ENCODE assay signal across 9 mouse cellular contexts in genomic region chr11:23679044-23679642, GRCm38 (mm10). TPM values are rescaled to one million over a fixed set of nuclear protein-coding genes. Genes with fewer than 3 reads are reported as not detected.
DNase-seq lines count a peak whose midpoint lies in the region; ATAC-seq lines count a peak whose summit lies in the region.
"Had no signal": no experiment of that assay in that cellular context is flagged by ENCODE, and none has a peak within 500 bp of the region (broad histone marks: within the 10 kb centered on the region; RNA-seq: fewer than 3 reads in every experiment).

No protein-coding gene starts in this region.

- peak; percentile 19 for DNase-seq in 3134 (ENCODE audit: extremely low read depth, insufficient read length, low spot score)
- DNase-seq in ES-CJ7 (ENCODE audit: low read depth, low spot score) = peak; percentile 74
- peak; percentile 10 for DNase-seq in cerebellum, adult 11-12 months
- DNase-seq in frontal cortex, postnatal 25 days (ENCODE audit: low spot score in 2 of 2) = peak; percentile 35 to 59
- peak; percentile 36 for DNase-seq in liver, embryonic 11.5 days (ENCODE audit: low spot score)
- DNase-seq in neural tube, embryonic 10.5 days (ENCODE audit: extremely low spot score, low spot score) = peak; percentile 63
- peak; percentile 68 for DNase-seq in thymus, postnatal 14 days

- no peaks in the 10 kb centered on the region for H3K4me1 ChIP-seq in kidney, embryonic 16.5 days (ENCODE audit: insufficient read depth, low read length)
- no peaks in the 10 kb centered on the region for H3K4me1 ChIP-seq in liver, embryonic 11.5 days (replicated peaks; ENCODE audit: control insufficient read depth, insufficient read depth, low read length)
- H3K4me1 ChIP-seq: stomach, embryonic 15.5 days had no signal

- no peak overlapping the region for H3K27ac ChIP-seq in kidney, embryonic 16.5 days (ENCODE audit: low read length)
- no peak overlapping the region for H3K27ac ChIP-seq in liver, embryonic 11.5 days (ENCODE audit: low read depth, low read length)
- H3K27ac ChIP-seq: stomach, embryonic 15.5 days had no signal

- 0 out of 2 replicates have a peak, but pooled peaks have one; percentile 31 for ATAC-seq in kidney, embryonic 16.5 days (ENCODE audit: low FRiP score, low TSS enrichment)
- ATAC-seq in liver, embryonic 11.5 days (replicated peaks; ENCODE audit: low FRiP score) = peak; percentile 29; the same call in 1 of the 2 replicates

- no peaks in the 10 kb centered on the region for H3K27me3 ChIP-seq in kidney, embryonic 16.5 days (ENCODE audit: insufficient read depth, low read length)
- H3K27me3 ChIP-seq in liver, embryonic 11.5 days (replicated peaks; ENCODE audit: control insufficient read depth, insufficient read depth, low read length) = no peaks in the 10 kb centered on the region
- H3K27me3 ChIP-seq: stomach, embryonic 15.5 days had no signal

- no peak overlapping the region for H3K9ac ChIP-seq in kidney, embryonic 16.5 days (replicated peaks; ENCODE audit: low read length)
- H3K9ac ChIP-seq in liver, embryonic 11.5 days (ENCODE audit: low read depth, low read length) = no peak overlapping the region
- H3K9ac ChIP-seq: stomach, embryonic 15.5 days had no signal

- H3K36me3 ChIP-seq in kidney, embryonic 16.5 days (ENCODE audit: insufficient read depth, low read length) = peaks cover 45% of the 10 kb centered on the region
- H3K36me3 ChIP-seq in liver, embryonic 11.5 days (ENCODE audit: control insufficient read depth, insufficient read depth, low read length) = peaks cover 12% of the 10 kb centered on the region

- H3K4me3 ChIP-seq in kidney, embryonic 16.5 days (ENCODE audit: low read length) = no peak overlapping the region
- no peak overlapping the region for H3K4me3 ChIP-seq in liver, embryonic 11.5 days (ENCODE audit: low read depth, low read length)
- H3K4me3 ChIP-seq: stomach, embryonic 15.5 days had no signal

- no peaks in the 10 kb centered on the region for H3K9me3 ChIP-seq in kidney, embryonic 16.5 days (ENCODE audit: low read length)
- H3K9me3 ChIP-seq in liver, embryonic 11.5 days (ENCODE audit: control insufficient read depth, low read length) = no peaks in the 10 kb centered on the region
- H3K9me3 ChIP-seq: stomach, embryonic 15.5 days had no signal

- H3K4me2 ChIP-seq in kidney, embryonic 16.5 days (replicated peaks; ENCODE audit: low read depth, low read length) = no peak overlapping the region
- H3K4me2 ChIP-seq in liver, embryonic 11.5 days = no peak overlapping the region
- H3K4me2 ChIP-seq: stomach, embryonic 15.5 days had no signal

- 46% methylated on average over 3 of the region's 3 CpGs for WGBS in kidney, embryonic 16.5 days
- 49% methylated on average over 3 of the region's 3 CpGs for WGBS in liver, embryonic 11.5 days

RNA-seq across cellular contexts. Expression of gene Pex13, which starts 13.4 kb away (rescaled TPM):
- 24.5 and 29.8 TPM in 2 replicates for polyA plus RNA-seq in kidney, embryonic 16.5 days (2015; fragmentation: Nextera tagmentation; extraction: Ambion mirVana)
- 21.0 and 27.6 TPM in 2 replicates for polyA plus RNA-seq in liver, embryonic 11.5 days (2014; fragmentation: Nextera tagmentation; extraction: Ambion mirVana)

RNA-seq across cellular contexts. Expression of gene Pus10, which starts 13.7 kb away (rescaled TPM):
- 21.2 and 23.7 TPM in 2 replicates for polyA plus RNA-seq in kidney, embryonic 16.5 days (2015; fragmentation: Nextera tagmentation; extraction: Ambion mirVana)
- polyA plus RNA-seq in liver, embryonic 11.5 days (2014; fragmentation: Nextera tagmentation; extraction: Ambion mirVana) = 28.2 and 32.6 TPM in 2 replicates

RNA-seq across cellular contexts. Expression of gene 0610010F05Rik, which starts 45.7 kb away (rescaled TPM):
- 22.5 and 24.8 TPM in 2 replicates for polyA plus RNA-seq in kidney, embryonic 16.5 days (2015; fragmentation: Nextera tagmentation; extraction: Ambion mirVana)
- 21.3 and 26.6 TPM in 2 replicates for polyA plus RNA-seq in liver, embryonic 11.5 days (2014; fragmentation: Nextera tagmentation; extraction: Ambion mirVana)

Comparison
In these comparisons a context has a peak if more than half of its experiments do, and no peak if none do; other contexts are left out.
1. DNase-seq: peak in every context shown above with its lines; median percentile 74 in ES-CJ7; 68 in thymus, postnatal 14 days; 63 in neural tube, embryonic 10.5 days; 47 in frontal cortex, postnatal 25 days; 36 in liver, embryonic 11.5 days; 19 in 3134; 10 in cerebellum, adult 11-12 months.